Mouse (Mus musculus) kidney, adult 10 weeks (tissue): Measurements from ENCODE around the gene Gm10490. TPM values are rescaled to one million over a fixed set of nuclear protein-coding genes. Genes with fewer than 3 reads are reported as not detected.

Source experiments
- polyA plus RNA-seq: library from polyadenylated mRNA; stranded (reverse); fragments of 350-450 nt; fragmentation: Illumina TruSeq; extraction: RNeasy Lipid Tissue Mini Kit (QIAGEN cat#74804); gene quantifications from one replicate; pipeline ENCODE4 v1.2.3, GENCODE M21; 2014; ENCODE audit warnings: low read depth, low replicate concordance

Gene Gm10490
- polyA plus RNA-seq = not detected

DNA sequence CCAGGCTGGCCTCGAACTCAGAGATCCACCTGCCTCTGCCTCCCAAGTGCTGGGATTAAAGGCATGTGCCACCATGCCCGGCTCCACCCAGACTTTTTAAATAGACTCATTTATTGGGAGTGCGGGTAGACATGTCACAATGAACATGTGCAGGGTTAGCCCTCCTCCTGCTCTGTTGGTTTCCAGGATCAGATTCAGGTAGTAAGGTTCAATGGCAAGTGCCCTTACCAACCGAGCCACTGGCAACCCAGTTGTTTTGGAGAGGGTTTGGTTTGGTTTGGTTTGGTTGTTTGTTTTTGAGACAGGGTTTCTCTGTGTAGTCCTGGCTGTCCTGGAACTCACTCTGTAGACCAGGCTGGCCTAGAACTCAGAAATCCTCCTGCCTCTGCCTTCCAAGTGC is at the start of gene Gm10490:
TSS of gene Gm10490 (plus strand) at position 301 of the 400 bp plus-strand sequence.

DNA sequence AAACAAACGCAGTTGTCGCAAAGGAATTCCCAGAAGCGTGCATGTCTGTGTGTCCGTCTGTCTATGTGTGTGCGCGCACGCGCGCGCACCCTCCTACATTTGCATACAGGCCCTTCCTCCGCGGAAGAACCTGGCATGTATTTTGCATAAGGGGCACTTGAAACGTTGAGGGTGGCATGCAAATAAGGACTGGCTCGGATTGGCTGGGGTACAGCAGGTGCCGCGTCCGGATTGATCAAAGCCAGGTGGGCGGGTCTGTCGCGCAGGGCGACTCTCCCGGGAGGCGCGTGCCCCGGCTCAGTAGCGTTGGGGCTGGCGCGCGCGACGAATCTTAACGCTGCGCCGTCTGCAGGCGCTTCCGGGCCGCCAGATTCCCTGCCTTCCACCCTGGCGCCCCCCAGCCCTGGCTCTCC is 31.3 kb upstream of the Gm10490 start, which contains the start of gene Pim2:
TSS of gene Pim2 (plus strand) at position 256 of the 413 bp plus-strand sequence.

DNA sequence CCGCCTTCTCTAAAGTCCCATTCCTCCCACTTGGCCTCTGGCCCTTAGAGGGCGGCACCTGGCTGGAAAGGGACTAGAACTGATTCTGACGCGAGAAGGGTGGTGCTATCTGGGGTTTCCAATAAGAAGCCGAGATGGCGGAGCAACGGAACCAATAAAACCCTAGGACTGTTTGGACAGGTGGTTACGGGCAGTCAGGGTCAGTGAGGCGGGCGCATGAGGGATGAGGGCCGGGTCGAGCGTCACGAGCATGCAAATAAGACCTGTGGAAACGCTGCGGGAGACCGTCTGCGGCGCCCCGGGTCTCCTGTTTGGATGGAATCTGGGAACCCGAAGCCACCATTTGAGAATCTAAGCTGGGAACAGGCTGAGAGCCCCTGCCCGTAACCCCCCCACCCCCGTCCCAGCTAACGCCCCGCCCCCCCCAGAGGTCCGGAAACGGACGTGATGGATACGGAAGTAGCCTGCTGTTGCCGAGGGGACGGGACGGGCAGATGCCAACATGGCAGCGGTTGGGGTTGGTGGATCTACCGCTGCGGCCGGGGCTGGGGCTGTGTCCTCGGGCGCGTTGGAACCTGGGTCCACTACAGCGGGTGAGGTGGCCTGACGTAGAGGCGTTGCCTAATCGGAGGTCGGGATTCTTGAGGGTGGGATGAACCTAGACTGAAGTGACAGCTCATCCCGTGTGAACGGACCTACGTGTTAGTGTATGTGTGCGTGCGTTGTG is 25.3 kb upstream of the Gm10490 start, which contains the start of gene Slc35a2:
TSS of gene Slc35a2 (plus strand) at position 188 of the 727 bp plus-strand sequence.

DNA sequence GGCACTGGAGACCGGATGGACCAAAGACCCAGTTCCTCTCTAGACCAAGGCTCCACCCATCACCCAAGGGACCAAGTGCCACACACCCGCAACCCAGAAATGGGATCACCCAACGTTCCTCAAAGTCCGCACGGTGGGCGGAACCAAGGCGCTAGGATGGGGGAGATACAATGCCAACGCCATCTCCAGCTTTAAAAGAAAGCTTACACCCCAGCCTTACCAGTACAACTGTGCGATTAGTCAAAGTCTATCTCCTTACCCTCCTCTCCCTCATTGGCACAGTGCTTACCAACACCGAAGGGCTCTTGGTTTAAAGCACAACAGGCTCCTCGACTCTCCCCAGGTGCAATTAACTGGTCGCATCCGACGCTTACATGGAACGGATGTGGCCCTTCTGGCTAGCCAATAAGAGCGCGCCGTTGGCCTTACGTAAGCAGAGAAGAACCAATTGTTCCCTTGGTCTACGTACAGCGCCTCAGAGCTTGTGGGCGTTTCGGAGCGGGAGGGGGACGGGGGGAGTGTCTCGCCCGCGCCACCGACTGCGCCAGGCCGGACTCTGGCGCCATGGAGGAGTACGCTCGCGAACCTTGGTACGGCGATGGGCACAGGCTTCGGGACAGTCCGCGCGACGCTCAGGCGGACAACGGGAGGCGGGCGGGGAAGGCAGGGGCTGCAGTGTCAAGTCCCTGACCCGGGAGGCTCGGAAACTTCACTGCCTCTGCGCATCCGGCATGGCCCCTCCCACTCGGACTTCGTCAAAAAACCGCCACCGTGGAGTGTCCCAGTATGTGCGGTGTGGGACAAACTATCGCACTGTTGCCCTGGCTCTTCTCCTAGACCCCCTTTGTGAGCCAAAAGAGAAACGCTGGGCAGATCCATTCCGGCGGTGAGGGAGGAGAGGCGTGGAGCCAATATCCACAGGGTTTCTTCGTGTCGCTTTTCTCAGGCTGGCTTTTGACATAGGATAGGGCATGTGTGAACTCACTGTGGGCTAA is 10.2 kb upstream of the Gm10490 start, which contains the start of the genes Pqbp1 and Timm17b:
TSS of gene Pqbp1 (minus strand) at position 390 of the 995 bp plus-strand sequence.
TSS of gene Timm17b (plus strand) at position 478 of the 995 bp plus-strand sequence.

DNA sequence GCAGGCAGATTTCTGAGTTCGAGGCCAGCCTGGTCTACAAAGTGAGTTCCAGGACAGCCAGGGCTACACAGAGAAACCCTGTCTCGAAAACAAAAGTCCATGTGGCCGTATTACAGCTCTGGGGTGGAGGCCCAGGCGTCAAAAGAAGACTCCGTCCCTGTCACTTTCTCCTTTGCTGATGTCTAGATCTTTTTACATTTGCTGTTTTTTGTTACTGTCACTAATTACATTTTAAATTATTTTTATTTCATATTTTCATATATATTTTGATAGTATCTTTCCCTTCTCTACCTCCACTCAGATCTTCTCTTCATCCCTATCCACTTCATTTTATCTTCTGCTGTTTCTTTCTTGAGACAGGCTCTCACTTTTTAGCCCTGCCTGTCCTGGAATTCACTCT is 1.6 kb upstream of the Gm10490 start, which contains the start of gene Gm10491:
TSS of gene Gm10491 (minus strand) at position 101 of the 400 bp plus-strand sequence.

DNA sequence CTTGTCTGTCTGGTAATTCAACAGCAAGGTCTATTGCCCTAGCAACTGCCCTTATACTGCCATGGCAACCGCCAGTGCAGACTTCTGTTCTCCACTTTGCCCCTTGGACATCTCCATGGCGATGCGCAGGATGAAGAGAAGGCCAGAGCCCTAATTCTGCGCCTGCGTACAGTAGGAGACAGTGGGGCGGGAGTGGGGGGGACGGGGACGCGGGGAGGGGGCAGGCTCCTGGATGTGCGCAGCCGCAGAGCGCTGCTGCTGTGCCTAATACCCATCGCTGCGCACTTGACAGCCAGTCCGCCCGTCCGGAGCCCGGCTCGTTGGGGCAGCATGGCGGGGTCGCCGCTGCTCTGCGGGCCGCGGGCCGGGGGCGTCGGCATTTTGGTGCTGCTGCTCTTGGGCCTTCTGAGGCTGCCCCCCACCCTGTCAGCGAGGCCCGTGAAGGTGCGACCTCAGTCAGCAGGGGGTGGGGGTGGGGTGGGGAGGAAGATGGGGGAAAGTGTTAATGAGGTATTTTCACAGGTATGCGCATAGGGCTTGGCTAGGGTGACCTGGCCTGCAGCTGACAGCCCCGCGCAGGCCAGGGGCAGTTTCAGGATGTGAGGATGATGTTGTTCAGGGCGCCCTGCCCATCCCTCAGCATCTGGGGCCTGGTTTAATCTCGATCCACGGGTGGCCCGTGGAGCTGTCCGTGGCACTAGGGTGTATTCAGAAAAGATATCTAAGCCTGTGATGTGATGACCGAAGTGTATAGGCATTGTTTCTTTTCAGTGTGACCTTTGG is 10.4 kb downstream of the Gm10490 start, which contains the start of gene Pcsk1n:
TSS of gene Pcsk1n (plus strand) at position 222 of the 783 bp plus-strand sequence.

DNA sequence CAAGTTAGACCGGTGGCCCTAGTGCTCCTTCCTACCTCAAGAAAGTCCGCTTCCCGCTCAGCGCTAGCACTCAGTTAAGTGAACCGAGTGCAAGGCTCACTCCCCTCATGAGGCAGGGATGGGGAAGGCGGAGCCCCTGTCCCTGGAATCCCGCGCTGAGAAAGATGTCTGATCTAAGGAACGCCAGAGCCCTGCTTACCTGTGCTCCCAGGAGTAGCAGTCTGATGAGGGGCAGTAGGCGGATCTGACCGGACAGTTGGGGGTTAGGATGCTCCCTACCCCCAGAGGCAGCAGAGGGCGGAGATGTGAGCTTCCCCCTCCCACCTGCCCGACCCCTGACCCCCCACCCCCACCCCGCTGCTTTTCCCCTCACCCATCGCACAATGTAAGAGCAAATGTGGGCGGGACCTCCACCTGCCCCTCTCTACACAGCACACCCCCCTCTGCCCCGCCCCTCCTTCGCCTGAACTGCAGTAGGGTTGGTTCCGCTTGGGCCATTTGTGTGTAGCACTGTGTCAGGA is 19.0 kb downstream of the Gm10490 start, which contains the start of gene Eras:
TSS of gene Eras (minus strand) at position 338 of the 521 bp plus-strand sequence.

DNA sequence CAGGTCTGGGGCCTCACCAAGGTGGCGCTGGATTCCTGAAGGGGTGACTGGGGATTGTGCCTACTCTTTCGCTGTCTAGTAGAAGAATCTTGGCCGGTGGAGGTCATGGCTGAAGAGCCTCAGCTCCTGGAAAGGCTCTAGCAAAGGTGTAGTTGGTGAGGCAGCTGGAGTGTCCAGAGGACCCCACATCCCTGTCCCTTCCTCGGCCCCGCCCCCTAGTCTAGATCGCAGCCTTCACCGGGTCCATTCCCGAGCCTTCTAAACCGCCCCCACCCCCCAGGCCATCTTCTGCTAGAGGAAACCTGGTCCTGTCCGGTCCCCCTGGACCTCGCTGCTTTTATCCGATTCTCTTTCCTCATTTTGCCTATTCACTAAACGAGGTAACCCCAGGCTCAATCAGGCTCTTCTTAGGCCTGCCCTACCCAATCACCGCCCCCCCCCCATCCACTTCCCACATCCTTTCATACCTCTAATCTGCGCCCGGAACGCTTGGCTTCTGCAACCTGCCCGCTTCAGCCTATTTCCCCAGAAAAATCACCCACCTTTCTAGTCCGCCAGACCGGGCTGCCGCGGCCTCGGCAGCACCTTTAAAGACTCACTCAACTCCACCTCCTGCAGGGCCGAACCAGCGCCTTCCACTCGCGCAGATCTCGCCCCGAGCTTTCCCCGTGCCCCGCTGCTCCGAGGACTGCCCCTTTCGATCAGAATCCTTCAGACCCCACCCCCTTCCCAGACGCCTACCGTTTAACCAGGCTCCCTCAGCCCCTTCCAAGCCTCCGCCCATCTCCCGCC is 38.0 kb downstream of the Gm10490 start, which contains the start of gene Hdac6:
TSS of gene Hdac6 (minus strand) at position 782 of the 792 bp plus-strand sequence.

Other genes starting within 250 kb of the Gm10490 start
- gene Plp2, start 238.2 kb upstream of the Gm10490 start, polyA plus RNA-seq = 24.5 TPM
- gene Magix, start 228.3 kb upstream of the Gm10490 start, polyA plus RNA-seq = 4.0 TPM
- gene Gpkow, start 212.4 kb upstream of the Gm10490 start, polyA plus RNA-seq = 39.1 TPM
- 9.5 TPM for gene Wdr45, start 195.2 kb upstream of the Gm10490 start, polyA plus RNA-seq
- not detected for gene Gm45208, start 187.3 kb upstream of the Gm10490 start, polyA plus RNA-seq
- gene Praf2, start 181.1 kb upstream of the Gm10490 start, polyA plus RNA-seq = 13.1 TPM
- gene Ccdc120, start 158.6 kb upstream of the Gm10490 start, polyA plus RNA-seq = 2.9 TPM
- gene Tfe3, start 147.0 kb upstream of the Gm10490 start, polyA plus RNA-seq = 4.9 TPM
- gene Gripap1, start 119.8 kb upstream of the Gm10490 start, polyA plus RNA-seq = 15.7 TPM
- not detected for gene Kcnd1, start 87.3 kb upstream of the Gm10490 start, polyA plus RNA-seq
- 22.2 TPM for gene Otud5, start 68.2 kb upstream of the Gm10490 start, polyA plus RNA-seq
- 5.3 TPM for gene Pim2, start 31.3 kb upstream of the Gm10490 start, polyA plus RNA-seq
- gene Slc35a2, start 25.5 kb upstream of the Gm10490 start, polyA plus RNA-seq = 6.8 TPM
- gene Pqbp1, start 10.3 kb upstream of the Gm10490 start, polyA plus RNA-seq = 13.5 TPM
- 3.1 TPM for gene Timm17b, start 10.2 kb upstream of the Gm10490 start, polyA plus RNA-seq
- not detected for gene Gm10491, start 1.7 kb upstream of the Gm10490 start, polyA plus RNA-seq
- gene Pcsk1n, start 10.3 kb downstream of the Gm10490 start, polyA plus RNA-seq = not detected
- not detected for gene Eras, start 19.1 kb downstream of the Gm10490 start, polyA plus RNA-seq
- 6.0 TPM for gene Hdac6, start 38.3 kb downstream of the Gm10490 start, polyA plus RNA-seq
- not detected for gene Gata1, start 68.5 kb downstream of the Gm10490 start, polyA plus RNA-seq
- gene Glod5, start 109.0 kb downstream of the Gm10490 start, polyA plus RNA-seq = 255 TPM
- gene Suv39h1, start 165.2 kb downstream of the Gm10490 start, polyA plus RNA-seq = 5.7 TPM
- 0.28 TPM for gene Was, start 181.0 kb downstream of the Gm10490 start, polyA plus RNA-seq
- 43.7 TPM for gene Wdr13, start 223.3 kb downstream of the Gm10490 start, polyA plus RNA-seq
- gene Rbm3, start 236.3 kb downstream of the Gm10490 start, polyA plus RNA-seq = 221 TPM